Mouse (Mus musculus) sigmoid colon, adult 10 weeks (tissue): ENCODE measurements around the gene Rai14. TPM values are rescaled to one million over a fixed set of nuclear protein-coding genes. Genes with fewer than 3 reads are reported as not detected.

Experiments
- polyA plus RNA-seq: library from polyadenylated mRNA; stranded (reverse); fragments of 350-450 nt; fragmentation: Illumina TruSeq; extraction: RNeasy Lipid Tissue Mini Kit (QIAGEN cat#74804); gene quantifications from one replicate; pipeline ENCODE4 v1.2.3, GENCODE M21; 2014; ENCODE audit warnings: low read depth, low replicate concordance

Rai14 gene
- 25.2 TPM for polyA plus RNA-seq

DNA sequence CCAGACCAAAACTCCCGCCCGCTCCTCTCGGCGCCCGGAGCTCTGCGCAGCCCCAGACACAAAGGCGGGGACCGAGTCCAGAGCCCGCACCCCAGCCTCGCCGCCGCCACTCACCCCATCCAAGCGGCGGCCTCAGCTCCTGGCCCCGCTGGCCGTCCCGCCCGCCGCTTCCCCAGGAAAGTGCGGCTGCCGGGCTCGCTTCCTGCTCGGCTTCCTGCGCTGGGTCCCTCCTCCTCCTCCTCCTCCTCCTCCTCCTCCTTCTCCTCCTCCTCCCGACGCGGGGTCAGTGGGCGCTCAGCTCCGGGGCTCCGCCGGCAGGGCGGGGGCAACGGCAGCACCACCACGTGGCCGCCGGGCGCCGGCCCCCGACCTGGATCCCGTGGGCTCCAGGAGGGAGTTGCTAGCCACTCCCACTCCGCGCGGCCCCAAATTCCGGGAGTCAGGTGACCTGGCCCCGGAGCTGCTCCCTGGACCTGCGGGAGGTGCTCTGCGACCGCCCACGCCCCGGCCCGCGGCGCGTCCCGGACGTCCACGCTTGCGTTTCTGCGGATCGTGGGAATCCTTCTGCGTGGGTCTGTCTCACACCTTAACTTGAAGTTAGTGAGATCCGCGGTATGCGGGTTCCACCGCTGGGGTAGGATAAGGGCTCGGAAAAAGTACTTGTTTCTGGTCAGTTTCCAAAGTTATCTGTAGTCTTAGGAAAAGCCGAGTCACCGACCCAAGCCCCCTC, at the start of gene Rai14:
Gene Rai14, minus strand, starts transcription at position 216 of the 730 bp plus-strand sequence.

DNA sequence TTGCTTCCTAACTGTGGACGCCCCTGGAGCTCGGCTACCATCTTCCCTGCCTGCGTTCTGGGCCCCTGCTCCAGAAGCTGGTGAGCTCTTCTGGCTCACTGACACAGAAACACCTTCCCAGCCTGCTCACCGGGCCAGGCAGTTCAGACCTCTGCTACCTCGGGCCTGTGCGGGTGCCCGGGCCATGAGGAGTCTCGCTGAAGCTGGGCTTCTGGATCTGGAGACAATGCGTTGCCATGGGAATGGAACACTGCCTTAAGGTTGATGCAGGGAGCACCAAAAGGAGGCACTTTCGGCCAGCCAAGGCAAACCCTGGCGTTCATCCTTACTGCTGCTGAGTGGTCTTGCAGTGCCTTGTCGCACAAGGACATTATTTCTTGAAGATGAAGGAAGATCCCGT, 156.0 kb downstream of the Rai14 start, which contains the start of gene Ttc23l:
Gene Ttc23l, minus strand, starts transcription at position 204 of the 400 bp plus-strand sequence.

Other genes with a start within 250 kb of the Rai14 start
- gene Dnajc21, start 244.1 kb downstream of the Rai14 start, polyA plus RNA-seq: 107 TPM
- 160 TPM for gene Brix1, start 228.7 kb downstream of the Rai14 start, polyA plus RNA-seq
- 20.0 TPM for gene Rad1, start 228.6 kb downstream of the Rai14 start, polyA plus RNA-seq
- gene Ttc23l, start 156.0 kb downstream of the Rai14 start, polyA plus RNA-seq: not detected
- 83.2 TPM for gene C1qtnf3, start 237.7 kb upstream of the Rai14 start, polyA plus RNA-seq